Mouse (Mus musculus): ENCODE measurements around the gene Prdm10.

GRCm38 (mm10) chr9:31301526-31302311 lies 21.4 kb downstream of the Prdm10 start:
- TF ChIP-seq POLR2A (IDR thresholded peaks at IDR 0.05; ENCODE audit: borderline replicate concordance, control insufficient read depth, low read depth, low read length) (no peak), CTCF (IDR thresholded peaks at IDR 0.05; ENCODE audit: control insufficient read depth, insufficient read depth, low read length) (no peak)
